Mouse (Mus musculus) spleen, embryonic (tissue): ENCODE measurements at regions not wholly inside any gene's neighbourhood (a gene's known extent, or its start where the extent isn't known, plus 50 kb on each side); places are given as distances from the start of the nearest gene placed in this dataset.

ENCODE experiments used
- CTCF ChIA-PET: fragments of 350-600 bp; sonication (Branson Sonifier 250); formaldehyde crosslinking; loops from one replicate; lab custom pipeline; 2022; lab: Charles Lee

- CTCF ChIA-PET: no interaction called here
Observed at GRCm38 (mm10) chr4:142863939-142864338, 348.9 kb downstream of the Prdm2 start.

- CTCF ChIA-PET: no interaction called here
Observed at GRCm38 (mm10) chr4:142860441-142860840, 352.4 kb downstream of the Prdm2 start.

- CTCF ChIA-PET: no interaction called here
Observed at GRCm38 (mm10) chr4:142856626-142857025, 356.2 kb downstream of the Prdm2 start.

DNA sequence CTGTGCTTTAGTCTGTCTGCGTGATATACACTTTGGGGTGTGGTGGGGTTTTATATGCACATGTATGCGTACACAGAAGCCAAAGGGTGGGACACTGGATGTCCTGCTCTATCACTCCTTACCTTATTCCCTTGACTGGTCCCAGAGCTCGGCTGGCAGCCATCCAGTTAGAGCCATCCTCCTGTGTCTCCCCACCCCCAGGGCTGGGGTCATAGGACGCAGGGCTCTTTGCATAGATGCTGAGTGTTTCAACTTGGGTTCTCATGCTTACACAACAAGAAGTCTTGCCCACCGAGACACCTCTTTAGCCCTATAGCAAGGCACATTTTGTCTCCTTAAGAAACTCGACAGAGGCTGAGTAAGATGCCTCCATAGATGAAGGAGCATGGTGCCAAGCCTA lies 357.2 kb downstream of the Prdm2 start:
- CTCF ChIA-PET: no interaction called here

- CTCF ChIA-PET: no interaction called here
Observed at GRCm38 (mm10) chr4:142853924-142854323, 358.9 kb downstream of the Prdm2 start.

DNA sequence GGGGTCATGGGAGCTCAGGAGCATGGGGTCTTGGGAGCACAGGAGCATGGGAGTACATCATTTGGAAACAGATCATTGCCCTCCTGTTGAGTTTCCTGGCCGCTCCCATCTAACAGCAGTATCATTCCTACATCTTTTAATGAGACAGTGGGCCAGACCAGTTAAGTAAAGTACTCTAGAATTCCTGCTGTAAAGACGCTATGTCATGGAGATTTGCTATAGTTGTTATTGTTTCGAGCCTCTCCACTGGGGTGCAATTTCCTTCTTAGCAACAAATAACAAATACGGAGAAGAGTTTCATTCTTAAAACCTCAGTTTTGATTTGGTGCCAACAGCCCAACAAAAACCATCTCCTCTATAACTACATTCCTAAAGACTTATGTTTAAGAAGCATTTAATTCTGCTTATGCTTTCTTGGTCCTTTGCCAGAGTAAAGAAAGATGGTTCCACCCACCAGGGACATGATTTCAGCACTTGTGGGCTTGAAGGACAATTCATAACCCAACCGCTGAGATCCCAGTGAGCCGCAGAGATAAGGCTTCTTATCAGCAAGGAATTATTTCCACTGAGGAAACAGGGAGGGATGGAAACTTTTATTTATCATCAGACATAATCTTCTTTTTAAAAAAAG lies 367.6 kb downstream of the Prdm2 start:
- CTCF ChIA-PET: no interaction called here

GRCm38 (mm10) chr4:142839540-142839939 lies 373.3 kb downstream of the Prdm2 start:
- CTCF ChIA-PET: no interaction called here

DNA sequence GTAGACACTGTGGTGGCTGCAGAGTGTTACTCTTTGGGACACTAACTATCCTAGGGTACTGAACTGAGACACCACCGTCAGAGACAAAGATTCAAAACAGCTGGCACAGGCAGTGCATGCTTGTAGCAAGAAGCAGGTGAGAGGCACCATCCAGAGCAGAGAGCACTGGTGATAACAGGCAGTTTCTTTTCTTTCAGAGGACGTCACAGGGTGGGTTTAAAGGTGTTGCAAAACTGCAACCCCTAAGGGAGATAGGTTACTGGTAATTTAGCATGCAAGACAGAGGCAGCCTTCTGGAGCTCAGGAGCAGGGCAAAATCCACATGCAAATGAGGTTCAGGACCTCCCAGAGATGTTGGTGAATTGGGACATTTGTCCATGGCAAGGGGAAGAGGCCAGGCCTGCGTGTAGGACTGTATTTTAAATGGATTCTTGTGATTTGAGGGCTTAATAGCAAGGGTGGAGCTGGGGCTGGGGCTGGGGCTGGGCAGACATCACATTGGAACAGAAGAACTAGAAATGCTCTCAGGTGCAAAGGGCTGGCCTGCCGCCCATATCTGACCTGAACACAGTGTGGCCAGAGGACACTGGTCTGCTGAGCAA lies 374.3 kb downstream of the Prdm2 start:
- CTCF ChIA-PET: no interaction called here

- CTCF ChIA-PET: no interaction called here
Observed at GRCm38 (mm10) chr4:142837636-142838035, 375.2 kb downstream of the Prdm2 start.

DNA sequence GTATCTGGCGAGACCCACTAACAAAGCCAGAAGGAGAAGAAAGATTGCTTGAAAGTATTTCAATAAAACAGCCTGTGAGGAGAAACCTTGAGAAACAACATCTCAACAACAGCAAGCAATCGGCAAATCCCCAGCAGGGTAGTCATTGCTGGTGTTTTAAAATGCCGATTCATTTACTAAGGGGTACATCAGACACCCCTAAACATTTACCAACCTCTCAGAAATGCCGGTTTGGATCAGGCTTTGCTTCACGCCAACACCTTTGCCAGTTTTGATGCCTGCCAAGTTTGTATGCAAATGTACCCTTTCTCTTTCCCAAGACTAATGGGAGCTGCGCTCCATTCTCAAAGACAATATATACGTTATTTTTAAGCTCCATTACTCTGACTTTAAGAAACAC lies 383.1 kb downstream of the Prdm2 start:
- CTCF ChIA-PET: no interaction called here

DNA sequence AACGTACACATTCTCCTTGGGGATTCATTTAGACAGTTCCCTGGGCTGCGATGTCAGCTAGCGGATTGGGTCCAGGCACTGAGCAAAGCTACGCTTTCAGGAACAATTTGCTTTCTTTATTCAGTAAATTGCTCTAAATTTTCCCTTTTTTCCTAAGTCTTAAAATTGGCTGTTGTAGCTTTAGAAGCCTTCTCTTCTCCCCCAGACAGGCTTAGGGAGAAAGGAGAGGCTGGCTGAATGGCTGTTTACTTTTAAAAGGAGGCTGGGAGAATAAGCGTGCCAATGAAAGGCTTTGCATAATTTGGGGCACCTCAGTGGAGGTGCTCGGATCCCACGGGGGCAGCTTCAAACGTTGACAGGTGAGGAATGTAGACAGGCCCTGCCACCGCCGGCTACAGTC lies 383.8 kb downstream of the Prdm2 start:
- CTCF ChIA-PET: no interaction called here

DNA sequence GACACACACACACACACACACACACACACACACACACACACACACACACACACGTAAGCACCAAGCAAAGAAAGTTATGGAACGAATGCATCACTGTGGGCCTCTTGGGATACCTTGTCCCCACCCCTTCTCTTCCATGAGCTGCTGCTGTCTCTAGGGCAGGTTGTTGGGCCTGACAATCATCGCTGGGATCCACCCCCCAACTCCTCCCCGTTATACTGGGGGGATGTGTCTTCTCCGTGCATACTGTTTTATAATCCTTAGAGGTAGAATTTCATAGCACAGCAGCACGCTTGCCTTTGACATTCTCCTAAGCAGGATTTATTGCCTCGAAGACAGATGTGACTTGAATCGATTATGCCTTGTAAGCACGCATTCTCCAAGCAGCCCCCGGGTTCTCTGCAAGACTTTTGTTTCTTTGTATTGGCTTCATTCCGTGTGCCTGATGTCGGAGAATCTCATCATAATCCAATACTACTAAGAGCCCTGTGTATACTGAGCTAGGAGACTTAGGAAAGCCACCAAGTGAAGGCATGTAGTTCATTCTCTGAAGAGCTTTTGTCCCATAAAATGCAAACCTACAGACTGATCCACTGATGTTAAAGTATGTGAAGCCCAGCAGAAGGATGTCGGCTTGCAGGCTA lies 386.4 kb downstream of the Prdm2 start:
- CTCF ChIA-PET: no interaction called here

GRCm38 (mm10) chr4:142825786-142826185 lies 387.0 kb downstream of the Prdm2 start:
- CTCF ChIA-PET: no interaction called here

GRCm38 (mm10) chr4:142818440-142818839 lies 394.4 kb downstream of the Prdm2 start:
- CTCF ChIA-PET: no interaction called here

DNA sequence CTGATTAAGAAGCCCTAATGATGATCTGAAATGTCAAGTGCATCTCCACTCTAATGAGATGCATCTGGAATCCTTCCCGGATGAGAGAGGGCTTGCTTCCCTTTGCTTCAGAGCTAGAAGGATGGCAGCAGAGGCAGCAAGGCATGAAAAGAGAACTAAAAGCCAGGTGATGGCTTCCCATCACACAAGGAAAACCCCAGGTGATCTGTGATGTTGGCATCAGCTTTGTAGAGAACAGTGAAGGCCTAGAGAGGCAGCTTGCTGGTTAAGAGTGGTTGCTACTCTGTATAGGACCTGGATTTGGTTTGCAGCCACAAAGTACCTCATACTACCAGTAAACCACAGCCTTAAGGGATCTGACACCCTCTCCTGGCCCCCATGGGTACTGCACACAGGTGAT lies 395.8 kb downstream of the Prdm2 start:
- CTCF ChIA-PET: no interaction called here

GRCm38 (mm10) chr4:142803819-142804218 lies 409.0 kb downstream of the Prdm2 start:
- CTCF ChIA-PET: no interaction called here

DNA sequence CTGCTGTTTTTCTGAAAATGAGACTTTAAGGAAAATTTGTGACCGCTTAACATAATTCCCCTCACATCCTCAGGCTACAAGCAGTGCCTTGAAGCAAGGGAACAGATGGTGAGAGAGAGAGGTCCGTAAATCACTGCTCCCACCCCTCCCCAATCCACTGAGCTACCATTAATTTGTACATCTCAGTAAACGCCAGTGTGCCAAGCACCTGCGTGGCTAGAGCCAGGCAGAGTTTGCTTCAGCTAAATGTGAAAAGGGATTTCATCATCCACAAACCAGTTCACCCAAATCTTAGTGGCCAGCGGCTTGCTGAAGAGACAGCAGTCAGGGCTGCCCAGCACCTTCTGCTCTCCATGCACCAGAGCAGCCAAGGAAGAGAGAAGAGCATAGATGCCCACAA lies 413.5 kb downstream of the Prdm2 start:
- CTCF ChIA-PET: no interaction called here

DNA sequence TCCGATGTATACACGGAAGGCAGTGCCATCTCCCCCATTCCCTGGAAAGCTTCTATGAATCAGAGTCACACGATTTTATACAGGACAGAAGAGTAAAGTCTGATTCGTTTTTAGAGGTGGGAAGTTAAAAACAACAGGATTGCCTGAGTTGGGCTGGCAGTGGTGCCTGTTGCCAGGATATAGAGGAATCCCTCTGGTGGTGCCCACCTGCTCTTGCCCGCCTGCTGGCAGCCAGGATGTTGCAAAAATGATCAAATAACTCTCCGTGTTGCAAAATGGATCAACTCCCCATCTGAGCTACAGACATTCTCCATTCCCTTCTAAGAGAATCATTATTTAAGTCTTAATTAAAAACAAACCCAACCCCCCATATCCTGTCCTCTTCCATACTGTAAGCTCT lies 414.0 kb downstream of the Prdm2 start:
- CTCF ChIA-PET: no interaction called here

DNA sequence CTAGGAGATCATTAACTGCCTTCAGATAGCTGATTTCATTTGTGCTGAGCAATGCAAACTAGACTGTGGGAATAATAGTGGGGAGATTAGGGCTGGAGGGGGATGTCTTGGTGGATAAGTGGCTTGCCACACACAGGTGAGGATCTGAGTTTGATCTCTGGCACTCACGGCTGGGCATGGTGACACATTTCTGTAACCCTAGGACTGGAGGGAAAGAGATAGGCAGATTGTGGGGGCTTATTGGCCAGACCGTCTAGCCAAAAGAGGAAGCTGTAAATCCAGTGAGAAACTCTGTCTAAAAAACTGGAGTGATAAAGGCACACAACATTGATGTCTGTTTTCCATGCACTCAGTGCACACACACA lies 420.2 kb downstream of the Prdm2 start:
- CTCF ChIA-PET: no interaction called here

- CTCF ChIA-PET: no interaction called here
Observed at GRCm38 (mm10) chr4:142791823-142792605, 420.8 kb downstream of the Prdm2 start.

- CTCF ChIA-PET: no interaction called here
Observed at GRCm38 (mm10) chr4:142789048-142789447, 423.7 kb downstream of the Prdm2 start.

GRCm38 (mm10) chr4:142785386-142785785 lies 427.4 kb downstream of the Prdm2 start:
- CTCF ChIA-PET: no interaction called here
